23 mouse cellular contexts compared by ENCODE assay signal in the genomic region with DNA sequence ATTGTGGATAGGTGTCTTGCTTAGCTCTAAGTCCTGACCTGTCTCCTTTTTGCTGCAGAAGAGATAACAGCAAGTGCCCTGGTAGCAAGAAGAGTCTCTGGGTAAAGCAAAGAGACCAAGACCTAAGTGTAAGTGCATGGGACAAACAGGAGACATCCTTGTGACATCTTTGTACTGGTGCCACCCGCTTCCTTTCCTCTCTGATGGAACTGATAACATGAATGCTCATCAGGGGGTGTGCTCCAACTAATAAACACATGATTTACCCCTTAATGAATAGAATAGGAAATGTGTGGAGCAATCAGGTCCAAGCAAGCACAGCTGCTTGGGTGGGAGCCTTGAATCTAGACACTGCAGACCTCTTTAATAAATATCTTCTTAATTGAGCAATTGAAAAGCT.
"Had no signal": no experiment of that assay in that cellular context is flagged by ENCODE, and none has a peak within 500 bp of the region (broad histone marks: within the 10 kb centered on the region; RNA-seq: fewer than 3 reads in every experiment).

No protein-coding gene starts in this region.

- H3K4me1 ChIP-seq: heart, embryonic 13.5 days; heart, embryonic 15.5 days; hindbrain, embryonic 15.5 days; kidney, embryonic 15.5 days; limb, embryonic 12.5 days had no signal

- H3K4me3 ChIP-seq: heart, adult 2 months; heart, embryonic 13.5 days; heart, embryonic 15.5 days; hindbrain, embryonic 13.5 days; hindbrain, embryonic 15.5 days; kidney, embryonic 15.5 days; limb, embryonic 10.5 days; limb, embryonic 12.5 days had no signal

- H3K27ac ChIP-seq: heart, adult 2 months; heart, embryonic 13.5 days; heart, embryonic 15.5 days; hindbrain, embryonic 13.5 days; hindbrain, embryonic 15.5 days; hindbrain, postnatal 0 days; kidney, embryonic 15.5 days; kidney, postnatal 0 days; limb, embryonic 10.5 days; limb, embryonic 12.5 days had no signal

- DNase-seq: gastrocnemius, postnatal 14 days; gastrocnemius, postnatal 36 days; heart, adult 11 months; heart, adult 2 months; heart, postnatal 14 days; heart, postnatal 36 days; kidney, adult 11 months; kidney, adult 2 months; kidney, adult 9 months; kidney, postnatal 14 days; kidney, postnatal 36 days; layer of hippocampus, adult 9-11 months; layer of hippocampus, postnatal 36 days; liver had no signal
